Mouse (Mus musculus) adrenal gland (tissue): ENCODE results near the gene Fam129a.
"Not testable (repeated sequence)": the region's sequence is repeated elsewhere in the genome, so short reads cannot be mapped to it uniquely, and the experiment has no call there.

Source experiments
- intact Hi-C: fragments of 180-260 bp; cut with DNase I; formaldehyde crosslinking; loops from one replicate; pipeline ENCODE4 v1.15.1; 2025

Gene Fam129a

GRCm38 (mm10) chr1:151690583-151691193, 119.7 kb downstream of the Fam129a start:
- intact Hi-C loops, result no loop called here

- intact Hi-C loops, result not testable (repeated sequence)
Observed at GRCm38 (mm10) chr1:151692867-151693266, 121.9 kb downstream of the Fam129a start.

DNA sequence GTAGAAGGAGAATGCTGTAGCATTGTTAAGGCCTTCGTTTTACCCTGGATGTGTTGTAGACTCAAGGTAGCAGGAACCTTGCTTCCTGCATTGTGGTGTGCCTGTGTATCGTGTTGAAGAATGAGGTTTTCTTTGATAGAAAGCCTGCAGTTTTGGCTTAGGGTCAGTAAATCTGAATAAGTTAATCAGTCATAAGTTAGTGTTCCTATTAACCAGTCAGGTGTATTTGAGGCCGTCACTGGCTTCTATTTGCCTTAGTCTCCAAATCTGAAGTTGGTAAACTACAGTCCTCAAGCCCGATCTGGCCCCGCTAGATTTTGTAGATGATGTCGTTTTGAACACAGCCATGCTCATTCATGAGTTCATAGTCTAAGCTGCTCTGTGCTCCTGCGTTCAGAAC, 125.8 kb downstream of the Fam129a start:
- intact Hi-C loops, result no loop called here

- intact Hi-C loops, result no loop called here
Observed at GRCm38 (mm10) chr1:151697901-151698641, 127.1 kb downstream of the Fam129a start.

GRCm38 (mm10) chr1:151699363-151699762, 128.4 kb downstream of the Fam129a start:
- intact Hi-C loops, result no loop called here

DNA sequence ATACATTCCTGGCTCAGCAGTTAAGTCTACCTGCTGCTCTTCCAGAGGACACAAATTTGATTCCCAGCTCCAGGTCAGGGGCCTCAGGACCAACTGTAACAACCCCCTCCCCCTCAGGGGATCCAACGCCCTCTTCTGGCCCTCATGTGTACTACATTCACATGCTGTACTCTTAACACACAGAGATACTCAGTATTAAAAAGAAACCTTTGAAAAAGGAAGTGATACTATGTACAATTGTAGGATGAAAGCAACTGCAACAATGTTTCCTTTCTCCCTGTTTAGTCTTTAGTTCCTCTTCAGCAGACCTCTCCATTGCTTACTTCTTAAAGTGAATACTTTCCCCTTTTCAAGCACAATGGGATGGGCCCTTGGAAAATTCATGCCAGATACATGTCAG, 131.8 kb downstream of the Fam129a start:
- intact Hi-C loops, result no loop called here

- intact Hi-C loops, result loop anchor here (1.0 to 5.0 kb wide), 2 partner anchors 142 to 214 kb away; no protein-coding TSS in a partner anchor
Observed at GRCm38 (mm10) chr1:151705723-151706396, 134.9 kb downstream of the Fam129a start.

- intact Hi-C loops, result loop anchor here (1.0 to 5.0 kb wide), 2 partner anchors 142 to 214 kb away; no protein-coding TSS in a partner anchor
Observed at GRCm38 (mm10) chr1:151706397-151706752, 135.4 kb downstream of the Fam129a start.

- intact Hi-C loops, result loop anchor here (5.0 kb wide), 1 partner anchor 217 kb away; no protein-coding TSS in a partner anchor
Observed at GRCm38 (mm10) chr1:151708966-151709733, 138.2 kb downstream of the Fam129a start.

DNA sequence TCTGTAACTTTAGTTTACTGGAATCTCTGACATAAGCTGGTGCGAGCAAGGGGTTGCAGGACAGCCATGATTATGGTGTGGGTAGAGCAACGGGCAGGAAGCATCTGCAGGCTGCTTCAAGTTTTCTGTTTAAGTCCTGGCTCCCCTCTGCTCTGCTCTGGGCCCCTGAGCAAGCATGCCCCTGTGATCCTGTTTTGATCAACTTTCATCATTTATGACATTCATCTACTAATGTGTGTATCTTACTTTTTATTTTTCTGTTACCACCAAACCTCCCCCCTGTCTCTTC, 138.7 kb downstream of the Fam129a start:
- intact Hi-C loops, result loop anchor here (5.0 kb wide), 1 partner anchor 217 kb away; no protein-coding TSS in a partner anchor

DNA sequence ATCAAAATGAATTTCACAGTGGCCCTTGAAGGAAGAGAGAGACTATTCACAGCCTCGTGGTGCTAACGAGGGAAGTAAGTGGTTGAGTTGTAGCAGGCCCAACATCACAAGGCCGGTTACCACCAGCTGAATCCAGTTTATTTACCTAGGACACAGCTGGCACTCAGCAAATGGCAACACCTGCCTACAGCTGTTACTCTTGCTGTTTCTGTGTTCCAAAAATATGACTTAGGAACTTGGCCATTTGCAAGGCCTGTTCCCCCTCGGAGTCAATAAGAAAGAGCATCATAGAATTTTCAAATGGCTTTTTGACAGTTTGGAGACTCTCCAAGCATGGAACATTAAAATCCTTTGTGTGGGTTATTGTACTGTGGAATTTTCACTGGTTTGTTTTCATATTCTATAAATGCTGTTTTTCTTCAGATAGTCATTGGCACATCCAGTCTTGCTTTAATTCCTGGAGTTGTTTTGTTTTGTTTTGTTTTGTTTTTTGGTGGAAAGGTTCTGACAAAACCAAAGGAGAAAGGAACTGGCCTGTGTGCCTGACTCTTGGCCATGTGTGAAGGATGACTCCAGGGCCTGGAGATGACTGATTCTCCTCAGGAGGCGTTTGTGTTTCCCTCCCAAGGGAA, 139.6 kb downstream of the Fam129a start:
- intact Hi-C loops, result no loop called here

DNA sequence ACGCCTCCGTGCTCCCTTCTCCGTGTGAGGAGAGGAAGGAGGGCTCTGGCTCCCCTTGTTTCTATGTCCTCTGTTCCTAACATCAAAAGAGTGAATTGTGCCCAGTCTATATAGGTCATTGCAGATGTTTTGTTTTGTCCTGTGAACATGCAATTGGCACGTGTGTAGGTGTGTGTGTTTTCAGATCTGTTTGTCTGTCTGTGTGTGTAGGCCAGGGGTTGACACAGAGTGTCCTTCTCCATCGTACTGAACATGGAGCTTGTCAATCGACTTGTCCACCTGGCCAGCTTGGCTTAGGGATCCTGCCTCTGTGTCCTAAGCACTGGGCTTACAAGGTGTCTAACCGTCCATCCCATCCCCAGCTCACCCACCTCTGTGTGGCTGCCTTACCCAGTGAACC, 140.1 kb downstream of the Fam129a start:
- intact Hi-C loops, result no loop called here

- intact Hi-C loops, result no loop called here
Observed at GRCm38 (mm10) chr1:151712664-151713063, 141.7 kb downstream of the Fam129a start.

DNA sequence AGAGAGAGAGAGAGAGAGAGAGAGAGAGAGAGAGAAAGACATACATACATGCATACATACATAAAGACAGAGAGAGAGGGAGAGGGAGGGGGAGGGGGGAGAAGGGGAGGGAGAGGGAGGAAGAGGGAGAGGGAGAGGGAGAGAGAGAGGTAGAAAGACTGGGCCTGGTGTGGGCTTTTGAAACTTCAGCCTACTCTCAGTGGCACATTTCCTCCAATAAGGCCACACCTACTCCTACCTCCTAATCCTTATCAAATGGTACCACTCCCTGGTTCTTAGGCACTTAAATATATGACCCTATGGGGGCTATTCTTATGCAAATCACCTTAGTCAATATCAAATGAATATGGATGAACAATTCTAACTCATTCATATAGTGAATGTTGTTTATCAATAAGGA, 142.6 kb downstream of the Fam129a start:
- intact Hi-C loops, result no loop called here

DNA sequence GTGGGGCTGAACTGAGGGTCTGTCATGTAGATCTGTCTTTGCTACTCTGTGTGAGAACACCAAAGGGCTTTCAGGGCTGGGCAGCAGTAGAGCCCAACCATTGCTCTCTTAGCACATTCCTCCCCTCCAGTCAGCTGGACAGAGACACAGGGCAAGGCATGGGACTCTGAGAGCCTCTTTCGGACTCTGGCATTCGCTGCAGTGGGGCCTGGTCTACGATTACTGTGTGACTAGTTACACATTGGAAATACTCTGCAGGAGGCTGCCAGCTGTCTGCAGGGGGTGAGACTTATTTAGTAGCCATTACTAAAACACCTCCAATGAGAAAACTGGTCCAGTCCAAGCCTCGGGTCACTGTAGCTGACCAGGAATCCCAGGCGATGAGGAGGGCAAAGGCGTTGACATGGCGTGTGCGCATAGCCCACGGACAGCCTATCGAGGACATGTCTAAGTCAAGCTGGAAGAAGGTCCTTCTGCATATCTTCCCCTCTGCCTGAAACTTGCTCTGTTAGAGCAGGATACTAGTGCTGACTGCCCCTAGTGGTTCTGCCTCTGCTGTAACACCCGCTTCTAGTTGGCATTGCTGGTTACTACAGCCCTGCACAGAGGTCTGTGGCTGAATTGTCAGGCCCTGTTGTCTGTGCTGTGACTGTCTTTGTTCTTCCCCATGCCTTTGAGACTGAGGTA, 145.2 kb downstream of the Fam129a start:
- intact Hi-C loops, result no loop called here

GRCm38 (mm10) chr1:151717624-151718023, 146.6 kb downstream of the Fam129a start:
- intact Hi-C loops, result no loop called here

GRCm38 (mm10) chr1:151718575-151718974, 147.6 kb downstream of the Fam129a start:
- intact Hi-C loops, result no loop called here

DNA sequence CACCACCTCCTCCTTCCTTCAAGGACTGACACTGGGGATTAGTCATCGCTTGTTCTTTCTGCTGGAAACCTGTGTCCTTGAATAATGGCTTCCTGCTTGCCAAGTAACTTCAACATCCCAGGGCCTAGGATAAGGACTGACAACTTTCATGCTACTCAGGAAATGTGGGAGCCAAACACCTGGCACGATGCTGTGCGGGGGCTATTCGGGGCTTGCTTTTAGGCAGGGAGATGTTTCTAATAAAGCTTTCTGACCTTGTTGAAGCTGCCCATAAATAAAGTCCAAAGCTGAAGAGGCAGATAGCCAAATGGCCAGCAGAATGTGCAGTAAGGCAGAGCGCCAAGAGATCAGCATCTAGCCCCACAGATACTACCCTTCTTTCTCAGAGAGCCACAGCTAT, 148.9 kb downstream of the Fam129a start:
- intact Hi-C loops, result loop anchor here (5.0 kb wide), 1 partner anchor 37 kb away; the partner anchor contains the start of gene Edem3

DNA sequence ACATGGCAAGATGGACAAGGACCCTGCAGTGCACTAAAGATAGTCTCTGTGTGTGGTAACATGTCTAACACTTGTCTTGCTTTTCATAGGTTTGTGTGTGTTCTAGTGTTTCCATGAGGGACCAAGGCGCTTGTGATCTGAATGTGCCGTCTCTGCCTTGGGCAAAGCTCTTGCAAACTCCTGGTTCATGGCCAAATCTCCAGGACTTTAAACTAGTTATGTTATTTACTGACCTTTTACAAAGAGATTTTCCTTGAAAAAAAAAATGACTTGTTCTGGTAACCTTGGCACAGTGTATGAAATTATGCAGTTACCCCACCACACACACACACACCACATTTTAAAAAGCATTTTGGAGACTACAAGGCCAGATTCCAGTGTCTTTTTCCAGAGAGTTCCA, 149.6 kb downstream of the Fam129a start:
- intact Hi-C loops, result loop anchor here (5.0 kb wide), 1 partner anchor 37 kb away; the partner anchor contains the start of gene Edem3

DNA sequence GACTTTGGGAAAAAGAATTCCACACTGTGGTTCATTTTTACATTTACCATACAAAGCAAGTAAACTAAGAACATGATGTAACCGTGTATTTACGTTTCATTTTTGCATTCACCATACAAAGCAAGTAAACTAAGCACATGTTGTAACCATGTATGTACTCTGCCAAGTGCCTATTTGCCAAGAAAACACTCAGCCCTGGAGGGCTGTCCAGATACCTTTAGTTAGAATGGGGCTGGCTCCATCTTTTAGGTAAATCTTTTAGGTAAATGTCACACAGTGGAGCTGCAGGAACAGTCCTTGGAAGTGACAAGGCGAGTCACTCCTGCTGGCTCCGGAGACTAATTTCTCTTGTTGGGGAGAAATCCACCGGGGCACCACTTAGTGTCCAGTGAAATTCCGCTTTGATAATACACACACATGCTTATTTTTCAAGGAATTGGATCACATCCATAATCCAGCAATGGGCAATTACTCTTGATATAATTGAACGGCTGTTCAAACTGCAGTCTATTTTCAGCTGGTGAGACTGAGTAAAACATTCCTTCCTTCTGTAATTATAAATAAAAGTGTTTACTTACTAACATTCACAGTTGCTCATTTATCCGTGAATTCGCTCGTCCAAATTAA, 150.5 kb downstream of the Fam129a start:
- intact Hi-C loops, result loop anchor here (5.0 kb wide), 1 partner anchor 36 kb away; the partner anchor contains the start of gene Edem3
